In genomic region chr9:113617081-113617480, GRCm38 (mm10) we compare ENCODE assay signal across 11 mouse cellular contexts.
"Had no signal": no experiment of that assay in that cellular context is flagged by ENCODE, and none has a peak within 500 bp of the region (broad histone marks: within the 10 kb centered on the region; RNA-seq: fewer than 3 reads in every experiment).

No protein-coding gene starts in this region.

- DNase-seq: lung, adult 18-20 months; lung, embryonic 14.5 days; lung, postnatal 10 days; lung, postnatal 4 days; midbrain, embryonic 14.5 days; retina, postnatal 1 day; right cerebral cortex, adult 18-20 months; spleen, adult 18-20 months; thymus, adult 18-20 months; thymus, postnatal 14 days; thymus, postnatal 36 days had no signal
